Mouse (Mus musculus) forebrain, embryonic 11.5 days (tissue): ENCODE measurements around the gene Dlgap4. TPM values are rescaled to one million over a fixed set of nuclear protein-coding genes. Genes with fewer than 3 reads are reported as not detected.
A peak's percentile ranks its signal among the peaks of the same experiment; 100 is the strongest.

Source experiments
- ATAC-seq: fragments of 200-750 bp; cut with Nextera tagmentation; replicated peaks from 2 replicates; pipeline ENCODE4 v1.8.0; 2017; ENCODE audit warnings: moderate TSS enrichment; ENCODE audit not compliant: low FRiP score
- DNase-seq: peaks from one replicate; pipeline ENCODE4 v3.0.0-alpha.2; 2017; ENCODE audit warnings: low spot score
- H3K27ac ChIP-seq: fragments of 300-500 bp; sonication (generic); 2 replicates; pipeline ENCODE4 v1.5.1; 2014; ENCODE audit warnings: low read depth, low read length
- H3K27me3 ChIP-seq: fragments of 300-500 bp; sonication (generic); 2 replicates; pipeline ENCODE4 v1.6.1; 2014; ENCODE audit warnings: mild to moderate bottlenecking, low read length, mixed read lengths; ENCODE audit not compliant: control insufficient read depth, insufficient read depth
- H3K36me3 ChIP-seq: fragments of 300-500 bp; sonication (generic); 2 replicates; pipeline ENCODE4 v1.6.1; 2014; ENCODE audit warnings: mild to moderate bottlenecking, low read length, moderate library complexity, mixed read lengths; ENCODE audit not compliant: control insufficient read depth, insufficient read depth
- H3K4me1 ChIP-seq: fragments of 300-500 bp; sonication (generic); replicated peaks from 2 replicates; pipeline ENCODE4 v1.6.1; 2014; ENCODE audit warnings: low read length, mixed read lengths; ENCODE audit not compliant: control insufficient read depth, insufficient read depth
- H3K4me2 ChIP-seq: fragments of 300-500 bp; sonication (generic); 2 replicates; pipeline ENCODE4 v1.6.1; 2014; ENCODE audit warnings: low read depth, mild to moderate bottlenecking, low read length, moderate library complexity, mixed read lengths; ENCODE audit not compliant: severe bottlenecking
- H3K4me3 ChIP-seq: fragments of 300-500 bp; sonication (generic); 2 replicates; pipeline ENCODE4 v1.5.1; 2014; ENCODE audit warnings: low read depth, low read length
- H3K9ac ChIP-seq: fragments of 300-500 bp; sonication (generic); 2 replicates; pipeline ENCODE4 v1.6.1; 2014; ENCODE audit warnings: low read length
- H3K9me3 ChIP-seq: fragments of 300-500 bp; sonication (generic); 2 replicates; pipeline ENCODE4 v1.6.1; 2016; ENCODE audit warnings: low read length, mixed read lengths; ENCODE audit not compliant: control insufficient read depth
- WGBS: fragments of 180-500 bp; shearing (Covaris S2); extraction: QIAGEN DNeasy Blood & Tissue Kit; methylation state at CpG from one replicate; pipeline ENCODE4 v1.1.7; 2014; 5-methylcytosine and 5-hydroxymethylcytosine counted together
- polyA plus RNA-seq: library from polyadenylated mRNA; unstranded; fragments of >200 nt; fragmentation: Nextera tagmentation; extraction: Ambion mirVana; gene quantifications from 2 replicates; pipeline ENCODE4 v1.2.1, GENCODE M21; 2014

Dlgap4 gene
- polyA plus RNA-seq, result 140 and 163 TPM in 2 replicates

DNA sequence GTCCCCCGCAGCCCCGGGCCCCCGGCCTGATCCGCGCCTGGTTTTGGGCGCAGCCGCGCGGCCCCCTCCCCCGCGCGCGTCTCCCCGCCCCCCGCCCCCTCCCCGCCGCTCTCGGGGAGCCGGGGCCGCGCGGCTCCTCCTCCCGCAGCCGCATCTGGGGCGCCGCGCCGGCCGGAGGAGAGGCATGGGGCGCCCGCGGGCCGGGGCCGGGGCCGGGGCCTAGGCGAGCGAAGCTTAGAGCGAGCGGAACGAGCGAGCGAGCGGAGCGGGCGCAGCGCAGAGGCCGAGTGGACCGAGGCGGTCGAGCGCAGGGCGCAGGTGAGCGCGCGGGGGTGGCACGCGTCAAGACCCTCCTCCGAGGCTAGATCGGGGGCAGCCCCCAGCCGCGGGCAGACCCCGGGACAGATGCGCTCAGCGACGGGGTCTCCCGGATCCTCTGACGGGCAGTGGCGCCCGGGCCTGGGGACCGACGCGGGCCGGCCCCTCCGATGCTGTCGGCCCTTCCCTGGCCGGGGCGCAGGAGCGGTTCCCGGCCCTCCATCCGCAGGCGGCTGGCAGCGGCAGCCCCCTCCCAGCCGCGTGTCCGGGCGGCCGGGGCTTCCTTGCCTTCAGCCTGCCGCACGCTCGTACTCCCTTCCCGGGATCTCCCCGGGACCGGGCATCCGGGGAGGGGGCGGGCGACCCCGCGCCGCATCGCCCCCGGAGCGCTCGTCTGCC, at the start of gene Dlgap4:
Gene Dlgap4 (plus strand): TSS at position 165 of the 717 bp plus-strand sequence.
- under 1% methylated on average over 70 of the region's 103 CpGs for WGBS
- Histone ChIP-seq H3K27ac (no peak within 1 kb of the TSS; the same call in 1 of the 2 replicates), H3K4me1 (peaks cover 7% of the 10 kb centered on the region), H3K36me3 (no peaks in the 10 kb centered on the region), H3K9me3 (no peaks in the 10 kb centered on the region), H3K9ac (peak within 1 kb of the TSS; percentile 66), H3K4me3 (peak within 1 kb of the TSS; percentile 69), H3K27me3 (peaks cover 22% of the 10 kb centered on the region), H3K4me2 (peak within 1 kb of the TSS; percentile 100)
- DNase-seq, result peak; percentile 75
- peak; percentile 79 for ATAC-seq

DNA sequence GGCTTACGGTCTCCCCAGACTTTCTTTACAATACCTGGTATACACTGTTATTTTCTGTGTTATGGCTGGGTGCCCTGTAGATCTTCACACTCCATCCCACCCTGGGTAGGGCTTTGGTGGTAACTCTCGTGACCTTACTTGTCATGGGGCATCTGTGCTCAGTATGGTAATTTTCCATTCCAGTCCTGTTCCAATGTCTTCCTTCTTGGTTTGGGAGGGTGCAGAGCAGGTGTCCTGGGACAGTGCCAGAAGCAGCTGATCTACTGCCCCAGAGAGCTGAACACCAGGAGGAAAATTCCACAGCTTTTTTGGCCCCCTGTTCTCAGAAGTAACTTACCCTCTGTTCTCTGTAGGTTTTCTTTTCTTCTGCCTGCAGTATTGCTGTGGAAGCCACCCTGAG, 47.0 kb upstream of the Dlgap4 start:
- Histone ChIP-seq H3K9ac (no peak overlapping the region), H3K4me2 (no peak overlapping the region), H3K27ac (no peak overlapping the region), H3K9me3 (no peaks in the 10 kb centered on the region), H3K27me3 (no peaks in the 10 kb centered on the region), H3K4me3 (no peak overlapping the region), H3K4me1 (no peaks in the 10 kb centered on the region), H3K36me3 (peaks cover 3% of the 10 kb centered on the region; the same call in 1 of the 2 replicates)
- WGBS, result 92% methylated on average over 2 of the region's 2 CpGs
- ATAC-seq, result no peak
- DNase-seq, result no peak

DNA sequence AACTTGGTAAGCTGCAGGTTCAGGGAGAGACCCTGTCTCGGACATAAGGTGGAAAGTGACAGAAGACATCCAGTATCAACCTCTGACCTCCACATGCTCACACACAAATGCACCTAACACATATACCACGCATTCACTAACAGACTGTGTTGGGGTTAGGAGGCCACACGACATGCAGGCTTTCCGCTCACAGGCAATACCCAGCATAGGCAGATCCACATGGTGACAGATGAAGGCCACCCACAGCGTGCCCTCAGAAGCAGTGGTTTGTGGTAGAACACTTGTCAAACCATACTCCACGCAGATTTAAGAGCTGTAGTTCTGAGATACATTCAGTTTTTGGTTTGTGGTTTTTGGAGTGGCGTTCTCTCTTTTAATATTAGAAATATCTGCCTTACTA, 44.9 kb upstream of the Dlgap4 start:
- Histone ChIP-seq H3K36me3 (peaks cover 3% of the 10 kb centered on the region; the same call in 1 of the 2 replicates), H3K4me2 (no peak overlapping the region), H3K9ac (no peak overlapping the region), H3K9me3 (no peaks in the 10 kb centered on the region), H3K27me3 (no peaks in the 10 kb centered on the region), H3K4me1 (no peaks in the 10 kb centered on the region), H3K27ac (no peak overlapping the region), H3K4me3 (no peak overlapping the region)
- 87% methylated on average over 7 of the region's 7 CpGs for WGBS
- no peak for DNase-seq
- no peak for ATAC-seq

DNA sequence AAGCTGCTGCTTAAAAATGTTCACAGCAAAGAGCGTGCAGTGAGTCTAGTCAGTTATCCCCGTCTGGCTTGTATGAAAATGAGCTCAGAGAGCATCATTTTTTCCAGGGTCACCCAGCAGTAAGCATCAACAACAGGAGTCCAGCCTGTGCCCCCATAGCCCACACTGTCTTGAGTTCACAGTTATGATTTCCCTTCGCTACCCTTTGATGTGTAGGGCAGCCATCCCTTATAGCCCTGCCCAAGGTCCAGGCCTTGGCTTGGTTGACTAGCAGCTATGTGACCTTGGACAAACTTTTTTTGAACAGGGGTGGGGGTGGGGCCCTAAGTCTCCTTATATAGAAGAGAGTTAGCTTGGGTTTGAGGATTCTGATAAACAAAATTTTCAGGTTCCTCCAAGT, 44.2 kb upstream of the Dlgap4 start:
- no peaks in the 10 kb centered on the region for H3K27me3 ChIP-seq
- H3K4me1 ChIP-seq, result no peaks in the 10 kb centered on the region
- H3K4me2 ChIP-seq, result no peak overlapping the region
- 92% methylated on average over 3 of the region's 3 CpGs for WGBS
- no peak overlapping the region for H3K9ac ChIP-seq
- no peak for DNase-seq
- no peak overlapping the region for H3K27ac ChIP-seq
- no peaks in the 10 kb centered on the region for H3K9me3 ChIP-seq
- no peak for ATAC-seq
- H3K4me3 ChIP-seq, result no peak overlapping the region
- peaks cover 3% of the 10 kb centered on the region; the same call in 1 of the 2 replicates for H3K36me3 ChIP-seq

- no peak for DNase-seq
- H3K9me3 ChIP-seq, result no peaks in the 10 kb centered on the region
- H3K9ac ChIP-seq, result no peak overlapping the region
- H3K36me3 ChIP-seq, result peaks cover 3% of the 10 kb centered on the region; the same call in 1 of the 2 replicates
- no peak overlapping the region for H3K4me3 ChIP-seq
- no peak for ATAC-seq
- H3K27me3 ChIP-seq, result no peaks in the 10 kb centered on the region
- no peak overlapping the region for H3K27ac ChIP-seq
- 84% methylated on average over 6 of the region's 6 CpGs for WGBS
- no peaks in the 10 kb centered on the region for H3K4me1 ChIP-seq
- H3K4me2 ChIP-seq, result no peak overlapping the region
These were observed 42.0 kb upstream of the Dlgap4 start for GRCm38 (mm10) chr2:156571521-156571920.

- H3K36me3 ChIP-seq, result no peaks in the 10 kb centered on the region
- DNase-seq (no peak), ATAC-seq (no peak)
- no peak overlapping the region for H3K27ac ChIP-seq
- H3K4me1 ChIP-seq, result no peaks in the 10 kb centered on the region
- no peak overlapping the region for H3K4me3 ChIP-seq
- no peak overlapping the region for H3K4me2 ChIP-seq
- H3K27me3 ChIP-seq, result no peaks in the 10 kb centered on the region
- no peak overlapping the region for H3K9ac ChIP-seq
- no peaks in the 10 kb centered on the region for H3K9me3 ChIP-seq
- WGBS, result 85% methylated on average over 7 of the region's 7 CpGs
These were observed 36.5 kb upstream of the Dlgap4 start for GRCm38 (mm10) chr2:156576850-156577587.

- no peaks in the 10 kb centered on the region for H3K27me3 ChIP-seq
- H3K4me1 ChIP-seq, result peaks cover 3% of the 10 kb centered on the region
- ATAC-seq (no peak), DNase-seq (no peak)
- no peaks in the 10 kb centered on the region for H3K36me3 ChIP-seq
- H3K4me3 ChIP-seq, result no peak overlapping the region
- H3K27ac ChIP-seq, result no peak overlapping the region
- H3K9me3 ChIP-seq, result no peaks in the 10 kb centered on the region
- H3K9ac ChIP-seq, result no peak overlapping the region
- 81% methylated on average over 5 of the region's 5 CpGs for WGBS
- H3K4me2 ChIP-seq, result no peak overlapping the region
These were observed 33.0 kb upstream of the Dlgap4 start for GRCm38 (mm10) chr2:156580507-156580906.

DNA sequence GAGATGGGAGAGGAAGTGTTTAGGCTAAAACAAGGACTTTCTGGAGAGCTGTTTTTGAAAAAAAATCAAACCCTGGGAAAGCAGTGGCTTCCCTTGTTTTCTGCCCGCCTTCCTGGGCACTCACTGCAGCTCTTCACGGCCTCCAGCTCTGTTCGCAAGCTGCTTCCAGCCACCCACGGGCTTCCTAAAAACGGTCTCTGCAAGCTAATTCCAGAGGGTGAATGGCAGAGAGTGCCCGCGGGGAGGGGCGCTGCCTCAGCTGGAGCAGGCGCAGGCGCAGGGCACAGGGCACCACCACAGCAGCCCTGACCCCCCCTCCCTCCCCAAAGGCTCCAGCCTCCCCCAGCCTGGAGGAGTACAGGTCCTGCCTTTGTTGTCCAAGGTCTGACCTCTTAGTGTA, 32.3 kb upstream of the Dlgap4 start:
- no peak overlapping the region for H3K4me2 ChIP-seq
- no peak overlapping the region for H3K4me3 ChIP-seq
- H3K27me3 ChIP-seq, result no peaks in the 10 kb centered on the region
- H3K36me3 ChIP-seq, result no peaks in the 10 kb centered on the region
- H3K9ac ChIP-seq, result no peak overlapping the region
- ATAC-seq (no peak), DNase-seq (no peak)
- no peaks in the 10 kb centered on the region for H3K9me3 ChIP-seq
- no peak overlapping the region for H3K27ac ChIP-seq
- WGBS, result 70% methylated on average over 10 of the region's 10 CpGs
- peaks cover 3% of the 10 kb centered on the region for H3K4me1 ChIP-seq
